Mouse (Mus musculus) ovary, postnatal 36 days (tissue): ENCODE data around the gene Hspa1a.
"Not testable (repeated sequence)": the region's sequence is repeated elsewhere in the genome, so short reads cannot be mapped to it uniquely, and the experiment has no call there.

ENCODE experiments used
- DNase-seq: peaks from one replicate; pipeline ENCODE4 v3.0.0; 2022; ENCODE audit warnings: low spot score, mixed read lengths

The Hspa1a gene

DNA sequence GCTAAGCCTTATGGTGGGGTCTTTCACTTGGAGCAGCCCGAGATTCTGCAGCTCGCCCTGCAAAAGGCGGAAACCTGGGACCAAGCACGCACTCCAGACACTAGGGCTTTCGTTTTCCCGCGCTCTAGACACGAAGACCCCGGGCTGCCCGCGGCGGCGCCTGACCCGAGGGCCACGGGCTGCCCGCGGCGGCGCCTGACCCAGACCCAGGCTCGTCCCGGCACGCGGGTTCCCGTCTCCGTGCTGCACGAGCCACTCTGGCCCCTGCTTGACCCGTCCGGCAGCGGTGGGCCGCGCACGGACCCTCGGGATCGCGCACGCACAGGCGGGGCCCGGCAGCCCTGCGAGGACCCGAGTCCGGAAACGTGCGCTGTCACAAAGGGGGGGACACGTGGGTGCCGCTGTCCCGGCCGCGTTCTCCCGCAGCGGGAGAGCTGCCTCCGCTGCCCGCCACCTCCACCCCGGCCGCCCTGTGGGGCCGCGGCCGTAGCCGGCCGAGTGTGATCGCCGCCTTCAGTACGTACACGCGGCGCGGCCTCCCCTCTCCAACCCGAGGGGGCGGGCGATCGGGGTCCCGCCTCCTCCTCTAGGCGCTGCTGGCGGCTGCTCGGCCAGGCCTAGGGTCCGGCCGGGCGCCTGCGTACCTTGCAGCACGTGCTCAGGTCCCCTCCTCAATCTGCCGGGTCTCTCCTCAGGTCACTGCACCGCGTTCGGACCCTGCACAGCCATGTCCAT is 28.9 kb upstream of the Hspa1a start, which contains the start of gene Vars:
Vars (plus strand) TSS at position 271 of the 735 bp plus-strand sequence.
- DNase-seq = peak; percentile 92

DNA sequence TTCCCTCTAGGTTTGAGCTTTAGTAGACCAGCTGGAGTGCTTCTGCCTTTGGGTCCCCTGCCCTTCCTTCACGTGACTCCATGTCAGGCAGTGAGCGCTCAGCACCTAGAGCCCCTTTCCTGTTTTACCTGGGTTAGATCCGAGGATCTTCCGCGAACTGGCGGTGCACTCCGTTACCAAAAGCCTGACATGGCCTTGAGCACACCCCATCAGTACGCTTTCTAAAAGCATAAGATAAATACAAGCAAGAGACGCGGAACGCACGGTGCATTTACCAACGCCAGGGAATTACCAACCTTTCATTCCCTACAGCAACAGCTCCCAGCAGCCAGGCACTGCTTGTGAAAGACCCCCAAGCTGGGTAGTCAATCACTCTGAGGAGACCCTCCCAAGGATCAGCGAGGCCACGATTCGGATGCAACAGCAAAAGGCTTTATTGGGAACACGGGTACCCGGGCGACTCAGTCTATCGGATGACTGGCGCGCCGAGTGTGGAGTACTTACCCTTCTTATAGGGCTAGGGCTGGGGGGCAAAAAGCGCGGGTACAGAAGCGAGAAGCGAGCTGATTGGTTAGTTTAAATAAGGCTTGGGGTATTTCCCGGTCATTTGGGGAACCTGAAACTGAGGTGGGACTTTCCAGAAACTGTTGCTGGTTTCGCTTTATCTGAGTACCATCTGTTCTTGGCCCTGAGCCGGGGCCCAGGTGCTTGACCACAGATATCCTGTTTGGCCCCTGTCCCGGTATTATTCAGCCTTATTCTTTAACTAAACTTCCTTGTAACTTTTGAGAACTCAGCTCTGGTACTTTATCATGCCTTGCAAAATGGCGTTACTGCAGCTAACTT is 28.1 kb upstream of the Hspa1a start:
- not testable (repeated sequence) for DNase-seq

DNA sequence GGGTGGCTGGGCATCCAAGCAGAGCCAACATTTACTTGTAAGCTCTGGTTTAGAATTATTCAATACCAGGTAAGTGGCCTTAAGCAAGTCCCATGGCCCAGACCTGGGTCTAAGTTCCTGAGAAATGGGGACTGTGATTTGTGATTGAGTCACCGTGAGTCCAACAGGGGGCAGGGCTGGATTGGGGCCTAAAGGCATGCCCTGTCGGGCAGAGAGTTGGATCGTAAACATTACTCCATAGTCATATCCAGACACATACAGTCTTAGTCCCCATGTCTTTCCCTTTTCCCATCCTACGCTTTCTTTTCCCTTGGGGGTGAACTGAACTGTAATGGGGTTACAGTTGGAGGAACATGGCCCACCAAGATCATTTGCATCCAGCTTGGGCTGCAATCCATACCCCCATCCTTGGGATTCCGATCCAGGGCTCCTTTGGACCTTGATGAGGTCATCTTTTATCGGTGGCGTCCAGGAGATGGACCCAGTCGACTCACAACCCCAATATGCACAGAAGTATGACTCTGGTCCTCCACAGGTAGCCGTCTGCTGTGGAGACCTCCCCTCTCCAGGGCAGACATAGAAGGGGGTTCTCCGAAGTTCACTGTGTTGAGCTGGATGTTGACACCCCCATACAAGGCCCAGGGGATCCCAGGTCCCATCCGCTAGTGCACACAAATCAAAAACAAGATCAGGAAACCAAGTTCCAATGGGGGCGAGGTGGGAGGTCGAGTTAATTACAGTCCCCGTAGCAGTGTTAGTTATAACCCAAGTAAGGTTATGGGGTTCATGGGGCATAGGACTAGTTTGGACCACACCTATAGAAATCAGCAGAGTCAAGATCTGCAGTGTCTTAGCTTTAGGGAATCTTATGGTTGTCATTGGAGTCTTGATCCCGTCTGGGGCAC is 26.8 kb upstream of the Hspa1a start:
- DNase-seq = no peak

DNA sequence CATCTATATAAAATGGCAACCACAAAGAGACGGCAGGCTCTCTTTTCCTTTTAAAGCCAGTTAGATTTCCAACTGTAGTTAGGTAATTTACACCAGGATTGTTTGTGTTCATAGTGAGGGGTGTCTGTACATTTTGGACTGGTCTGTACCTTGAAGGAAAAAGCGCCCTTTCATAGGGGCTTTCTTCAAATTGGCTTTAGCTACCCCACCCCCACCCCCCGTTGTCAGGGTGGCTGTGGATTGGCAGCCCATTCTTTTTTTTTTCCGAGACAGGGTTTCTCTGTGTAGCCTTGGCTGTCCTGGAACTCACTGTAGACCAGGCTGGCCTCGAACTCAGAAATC is 25.2 kb upstream of the Hspa1a start:
- DNase-seq = no peak

DNA sequence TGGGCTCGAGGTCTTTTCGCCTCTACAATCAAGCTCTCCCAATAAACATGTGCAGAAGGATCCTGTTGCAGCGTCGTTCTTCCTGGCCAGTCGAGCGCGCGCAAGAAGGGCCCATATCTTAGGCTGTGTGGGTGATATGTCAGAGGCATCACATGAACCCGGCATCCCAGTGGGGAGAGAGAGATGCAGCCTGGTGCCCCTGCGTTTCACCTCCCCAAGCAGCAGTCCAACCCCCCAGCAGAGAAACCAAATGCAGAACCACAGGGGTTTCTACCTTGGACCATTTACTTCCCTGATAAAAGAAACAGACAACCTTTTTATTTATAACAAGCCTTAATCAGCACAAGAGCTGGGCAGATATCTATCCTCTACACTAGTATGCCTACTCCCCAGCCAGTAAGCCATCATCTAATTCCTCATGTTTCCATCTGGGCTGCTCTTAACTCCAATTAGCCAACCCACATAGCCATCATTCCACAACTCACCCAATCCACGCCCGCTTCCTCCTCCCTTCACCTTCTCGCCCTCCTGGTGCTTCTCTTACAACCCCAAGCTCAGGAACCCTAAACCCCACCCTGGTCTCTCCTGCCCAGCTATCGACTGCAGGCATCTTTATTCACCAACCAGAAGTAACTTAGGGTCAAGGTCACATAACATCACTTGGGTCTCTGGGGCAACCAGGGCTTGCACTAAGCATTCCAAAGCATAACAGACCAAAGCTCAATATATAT is 24.6 kb upstream of the Hspa1a start:
- DNase-seq = no peak

DNA sequence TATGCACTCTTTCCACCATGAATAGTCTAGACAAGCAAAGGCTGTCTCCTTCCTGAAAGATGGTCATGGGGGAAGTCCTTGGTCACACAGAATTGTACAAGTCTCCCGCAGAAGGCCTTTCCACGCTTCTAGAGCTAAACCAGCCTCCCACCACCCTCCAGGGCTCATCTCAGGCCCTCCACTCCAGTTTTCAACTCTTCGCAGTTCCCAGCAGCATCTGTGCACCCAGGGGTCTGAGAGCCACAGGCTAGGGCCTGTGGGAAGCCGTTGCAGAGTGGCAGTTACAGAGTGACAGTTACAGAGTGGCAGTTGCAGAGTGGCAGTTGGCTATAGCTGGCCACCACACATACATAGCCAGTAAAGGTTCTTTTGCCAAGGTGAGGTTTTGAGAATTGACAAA is 24.0 kb upstream of the Hspa1a start:
- not testable (repeated sequence) for DNase-seq

DNA sequence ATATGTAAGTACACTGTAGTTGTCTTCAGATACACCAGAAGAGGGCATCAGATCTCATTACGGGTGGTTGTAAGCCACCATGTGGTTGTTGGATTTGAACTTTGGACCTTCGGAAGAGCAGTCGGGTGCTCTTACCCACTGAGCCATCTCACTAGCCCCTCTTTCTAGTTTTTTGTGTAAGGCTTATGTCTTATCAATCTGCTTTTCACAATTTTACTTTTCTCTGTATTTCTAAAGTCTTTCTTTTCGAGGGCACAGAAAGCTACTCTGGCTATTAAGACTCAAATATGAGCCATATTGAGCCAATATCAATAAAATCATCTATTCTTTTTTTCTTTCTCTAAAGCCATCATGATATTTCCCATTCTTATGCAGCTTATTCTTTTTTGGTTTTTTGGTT is 23.2 kb upstream of the Hspa1a start:
- not testable (repeated sequence) for DNase-seq

DNA sequence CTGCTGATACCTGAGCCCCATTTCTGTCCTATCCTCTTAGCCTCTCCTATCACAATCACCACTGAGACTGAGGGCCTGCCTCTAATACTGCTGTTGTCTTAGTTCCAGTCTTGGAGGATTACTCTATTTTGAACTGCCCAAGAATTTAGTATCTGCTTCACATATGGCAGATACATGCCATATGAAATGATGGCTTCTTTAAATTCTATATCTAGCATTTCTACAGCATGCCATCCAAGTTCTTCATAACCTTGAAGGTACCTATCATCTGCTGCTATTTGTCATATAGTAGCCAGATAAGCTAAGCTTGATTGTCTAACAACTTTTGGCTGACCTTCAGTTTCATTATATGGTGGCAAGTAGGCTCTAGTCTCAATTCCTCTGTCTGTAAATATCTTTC is 22.8 kb upstream of the Hspa1a start:
- DNase-seq = no peak

DNA sequence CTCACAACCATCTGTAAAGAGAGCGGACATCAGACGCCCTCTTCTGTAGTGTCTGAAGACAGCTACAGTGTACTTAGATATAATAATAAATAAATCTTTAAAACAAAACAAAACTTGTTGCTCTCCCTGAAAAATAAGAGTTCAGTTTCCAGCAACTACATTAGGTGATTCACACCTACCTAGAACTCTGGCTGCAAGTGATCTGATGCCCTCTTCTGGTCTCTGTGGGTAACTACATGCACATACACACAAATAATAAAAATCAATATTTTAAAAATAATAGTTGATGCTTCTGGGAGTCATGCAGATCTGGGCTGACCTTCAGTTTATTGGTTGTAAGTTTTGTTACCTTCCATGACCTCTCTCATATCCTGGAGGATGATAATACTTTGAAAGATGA is 12.3 kb upstream of the Hspa1a start:
- DNase-seq = no peak

DNA sequence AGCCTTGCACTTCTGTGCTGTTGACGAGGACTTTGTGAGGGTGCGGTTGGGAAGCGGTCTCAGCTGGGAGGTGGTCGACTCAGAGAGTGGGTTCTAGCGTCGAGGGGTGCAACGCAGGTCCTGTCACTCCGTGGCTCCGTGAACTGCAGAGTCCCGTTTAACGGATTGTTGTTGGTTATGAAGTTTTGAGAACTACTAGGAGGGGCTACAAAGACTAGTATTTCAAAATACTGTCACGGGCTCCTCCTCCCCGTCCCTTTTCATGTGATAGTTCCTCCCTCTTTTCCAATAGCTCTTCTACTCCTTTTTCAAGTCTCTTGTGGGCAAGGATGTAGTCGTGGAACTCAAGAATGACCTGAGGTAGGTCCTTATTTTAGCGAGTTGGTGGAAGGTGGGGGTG is 10.4 kb upstream of the Hspa1a start:
- no peak for DNase-seq

DNA sequence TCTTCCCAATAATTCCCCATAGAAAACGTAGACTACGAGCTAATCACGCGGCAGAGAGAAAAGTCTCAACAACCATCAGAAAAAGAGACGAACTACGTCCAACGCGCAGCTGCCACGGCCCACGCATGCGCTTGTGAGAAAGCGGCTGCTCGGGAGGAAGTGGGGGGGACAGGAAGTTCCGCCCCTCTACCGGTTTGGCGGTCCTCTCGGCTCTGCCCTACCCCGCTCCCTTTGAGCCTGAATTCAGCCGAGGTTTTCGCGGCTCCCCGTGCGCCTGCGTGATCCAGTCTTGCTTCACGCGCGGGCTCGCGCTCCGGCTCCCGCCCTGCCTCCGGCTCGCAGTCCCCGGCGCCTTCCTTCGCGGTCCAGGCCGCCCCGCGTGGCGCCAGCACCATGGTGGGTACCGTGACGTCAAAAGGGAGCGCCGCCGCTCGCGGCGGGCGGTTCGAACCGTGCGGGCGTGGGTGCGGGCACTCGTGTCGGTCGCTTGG is 9.8 kb upstream of the Hspa1a start, which contains the start of gene Lsm2:
Lsm2 (plus strand) TSS at position 173 of the 491 bp plus-strand sequence.
- DNase-seq = peak; percentile 90

DNA sequence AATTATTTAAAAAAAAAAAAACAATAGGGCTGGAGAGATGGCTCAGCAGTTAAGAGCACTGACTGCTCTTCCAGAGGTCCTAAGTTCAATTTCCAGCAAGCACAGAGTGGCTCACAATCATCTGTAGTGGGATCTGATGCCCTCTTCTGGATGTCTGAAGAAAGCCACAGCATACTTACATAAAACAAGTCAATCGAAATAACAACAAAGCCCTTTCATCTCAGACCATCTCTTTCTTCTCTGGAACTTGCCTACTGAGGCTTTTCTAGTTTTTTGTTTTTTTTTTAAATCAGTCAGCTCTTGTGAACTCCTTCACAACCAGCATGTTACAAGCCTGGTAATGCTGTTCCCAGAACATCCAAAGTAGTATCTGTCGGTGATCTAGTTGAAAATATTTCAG is 8.7 kb upstream of the Hspa1a start:
- no peak for DNase-seq

DNA sequence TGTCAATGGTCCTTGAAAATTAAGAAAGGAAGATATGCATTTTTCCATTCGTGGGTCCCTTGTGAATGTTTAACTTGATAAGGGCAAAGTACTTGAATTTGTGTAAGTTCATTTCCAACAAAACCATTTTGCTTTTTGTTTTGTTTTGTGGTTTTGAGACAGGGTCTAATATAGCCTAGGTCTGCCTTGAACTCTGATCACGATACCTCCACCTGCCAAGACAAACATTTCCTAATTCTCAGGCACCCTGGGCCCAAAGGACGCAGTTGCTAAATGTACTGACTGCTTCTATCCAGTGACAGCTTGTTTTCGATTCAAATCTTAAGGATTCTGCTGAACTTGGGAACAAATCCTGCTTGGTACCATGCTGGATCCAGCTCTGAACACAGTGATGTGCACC is 7.7 kb upstream of the Hspa1a start:
- DNase-seq = no peak

DNA sequence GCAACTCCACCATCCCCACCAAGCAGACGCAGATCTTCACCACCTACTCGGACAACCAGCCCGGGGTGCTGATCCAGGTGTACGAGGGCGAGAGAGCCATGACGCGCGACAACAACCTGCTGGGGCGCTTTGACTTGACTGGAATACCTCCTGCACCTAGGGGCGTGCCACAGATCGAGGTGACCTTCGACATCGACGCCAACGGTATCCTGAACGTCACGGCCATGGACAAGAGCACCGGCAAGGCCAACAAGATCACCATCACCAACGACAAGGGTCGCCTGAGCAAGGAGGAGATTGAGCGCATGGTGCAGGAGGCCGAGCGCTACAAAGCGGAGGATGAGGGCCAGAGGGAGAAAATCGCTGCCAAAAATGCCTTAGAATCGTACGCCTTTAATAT is 6.3 kb upstream of the Hspa1a start:
- no peak for DNase-seq

DNA sequence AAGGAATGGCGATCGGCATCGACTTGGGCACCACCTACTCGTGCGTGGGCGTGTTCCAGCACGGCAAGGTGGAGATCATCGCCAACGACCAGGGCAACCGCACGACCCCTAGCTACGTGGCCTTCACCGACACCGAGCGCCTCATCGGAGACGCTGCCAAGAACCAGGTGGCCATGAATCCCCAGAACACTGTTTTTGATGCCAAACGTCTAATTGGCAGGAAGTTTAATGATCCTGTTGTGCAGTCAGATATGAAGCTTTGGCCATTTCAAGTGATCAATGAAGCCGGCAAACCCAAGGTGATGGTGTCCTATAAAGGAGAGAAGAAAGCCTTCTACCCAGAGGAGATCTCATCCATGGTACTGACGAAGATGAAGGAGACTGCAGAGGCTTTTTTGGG is 5.0 kb upstream of the Hspa1a start:
- no peak for DNase-seq

DNA sequence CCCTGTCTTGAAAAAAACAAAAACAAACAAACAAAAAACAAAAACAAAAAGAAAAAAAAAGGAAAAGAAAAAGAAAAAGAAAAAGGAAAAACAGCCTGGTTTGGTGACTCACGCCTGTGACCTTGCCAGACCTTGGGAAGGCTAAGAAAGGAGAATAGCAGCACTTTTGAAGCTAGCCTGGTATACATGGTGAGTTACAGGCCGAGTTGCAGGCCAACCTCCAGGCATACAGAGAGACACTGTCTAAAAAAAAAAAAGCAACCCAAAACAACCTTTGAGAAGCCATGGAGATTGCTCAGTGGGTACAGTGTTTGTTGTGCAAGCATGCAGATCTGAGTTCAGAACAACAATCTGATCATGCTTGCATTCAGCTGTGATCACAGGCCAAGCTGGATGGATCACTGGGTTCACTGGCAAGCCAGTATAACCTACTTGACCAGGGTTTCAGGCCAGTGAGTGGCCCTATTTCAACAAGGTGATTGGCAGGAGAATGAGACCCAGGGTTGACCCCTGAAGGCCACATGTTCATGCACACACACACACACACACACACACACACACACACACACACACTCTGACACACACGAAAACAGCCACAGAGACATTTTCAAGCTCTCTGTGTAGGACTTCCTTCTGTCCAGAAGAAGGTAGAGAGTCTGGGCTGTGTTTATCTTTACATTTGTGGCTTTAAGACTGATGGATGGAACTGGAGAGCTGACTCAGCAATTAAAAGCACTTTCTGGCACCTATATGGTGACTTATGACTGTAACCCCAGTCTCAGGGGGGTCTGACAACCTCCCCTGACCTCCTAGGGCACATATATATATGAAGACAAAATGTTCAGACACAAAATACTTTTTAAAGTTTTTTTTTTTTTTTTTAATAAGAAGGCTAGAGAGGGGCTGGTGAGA is 3.9 kb upstream of the Hspa1a start:
- no peak for DNase-seq

DNA sequence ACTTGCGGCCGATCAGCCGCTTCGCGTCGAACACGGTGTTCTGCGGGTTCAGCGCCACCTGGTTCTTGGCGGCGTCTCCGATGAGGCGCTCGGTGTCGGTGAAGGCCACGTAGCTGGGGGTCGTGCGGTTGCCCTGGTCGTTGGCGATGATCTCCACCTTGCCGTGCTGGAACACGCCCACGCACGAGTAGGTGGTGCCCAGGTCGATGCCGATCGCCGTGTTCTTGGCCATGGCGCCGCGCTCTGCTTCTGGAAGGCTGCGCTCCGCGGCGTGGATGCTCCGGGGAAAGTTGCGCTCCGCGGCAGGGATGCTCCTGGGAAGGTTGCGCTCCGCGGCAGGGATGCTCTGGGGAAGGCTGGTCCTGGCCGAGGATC is 275 bp downstream of the Hspa1a start:
- DNase-seq = not testable (repeated sequence)

DNA sequence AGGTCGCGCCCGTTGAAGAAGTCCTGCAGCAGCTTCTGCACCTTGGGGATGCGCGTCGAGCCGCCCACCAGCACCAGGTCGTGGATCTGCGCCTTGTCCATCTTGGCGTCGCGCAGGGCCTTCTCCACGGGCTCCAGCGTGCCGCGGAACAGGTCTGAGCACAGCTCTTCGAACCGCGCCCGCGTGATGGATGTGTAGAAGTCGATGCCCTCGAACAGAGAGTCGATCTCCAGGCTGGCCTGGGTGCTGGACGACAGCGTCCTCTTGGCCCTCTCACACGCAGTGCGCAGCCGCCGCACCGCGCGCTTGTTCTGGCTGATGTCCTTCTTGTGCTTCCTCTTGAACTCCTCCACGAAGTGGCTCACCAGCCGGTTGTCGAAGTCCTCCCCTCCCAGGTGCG is 1.1 kb downstream of the Hspa1a start:
- not testable (repeated sequence) for DNase-seq

DNA sequence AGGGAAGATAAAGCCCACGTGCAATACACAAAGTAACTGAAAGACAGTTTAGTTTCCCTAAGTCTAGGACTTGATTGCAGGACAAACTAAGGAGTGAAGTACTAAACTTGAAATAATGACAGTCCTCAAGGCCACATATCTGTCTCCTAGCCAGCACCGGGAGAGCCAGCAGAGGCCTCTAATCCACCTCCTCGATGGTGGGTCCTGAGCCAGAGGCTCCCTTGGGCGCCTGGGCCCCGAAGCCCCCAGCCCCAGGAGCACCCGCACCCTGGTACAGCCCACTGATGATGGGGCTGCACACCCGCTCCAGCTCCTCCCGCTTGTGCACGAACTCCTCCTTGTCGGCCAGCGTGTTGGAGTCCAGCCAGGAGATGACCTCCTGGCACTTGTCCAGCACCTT is 2.1 kb downstream of the Hspa1a start, which contains the start of gene Gm20481:
Gm20481 (plus strand) TSS at position 91 of the 400 bp plus-strand sequence.
- DNase-seq = not testable (repeated sequence)

DNA sequence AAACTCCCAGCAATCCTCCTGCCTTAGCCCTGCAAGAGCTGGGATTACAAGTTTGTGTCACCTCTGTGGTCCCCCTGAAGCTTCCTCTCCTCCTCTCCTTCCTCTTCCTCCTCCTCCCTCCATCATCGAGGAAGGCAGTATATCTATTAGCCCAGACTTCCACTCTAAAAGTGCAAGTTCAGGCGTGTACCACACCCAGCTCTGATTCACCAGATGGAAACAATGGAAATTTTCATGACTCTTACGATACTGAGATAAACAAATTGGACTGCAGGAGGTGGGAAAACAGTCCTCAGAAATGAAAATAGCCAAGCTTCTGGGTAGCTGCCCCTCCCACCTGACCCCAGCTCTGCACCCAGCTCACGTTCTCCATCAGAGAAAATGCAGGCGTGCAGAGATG is 6.3 kb downstream of the Hspa1a start:
- no peak for DNase-seq
